Mouse (Mus musculus) ES-E14 (cell line): ENCODE measurements around the gene Lgals1. TPM values are rescaled to one million over a fixed set of nuclear protein-coding genes. Genes with fewer than 3 reads are reported as not detected.
A peak's percentile ranks its signal among the peaks of the same experiment; 100 is the strongest.

Experiments
- DNase-seq: peaks from one replicate; pipeline ENCODE4 v3.0.0-alpha.2; 2013; ENCODE audit warnings: low read depth, low spot score
- H3K27ac ChIP-seq: 2 replicates; pipeline ENCODE4 v1.5.1; 2012; ENCODE audit warnings: low read depth, mild to moderate bottlenecking, low read length, moderate library complexity, mixed read lengths; ENCODE audit not compliant: poor library complexity, insufficient read depth, severe bottlenecking
- H3K36me3 ChIP-seq: 2 replicates; pipeline ENCODE4 v1.6.1; 2012; ENCODE audit warnings: mild to moderate bottlenecking, low read length, moderate library complexity, mixed read lengths; ENCODE audit not compliant: control insufficient read depth, poor library complexity, insufficient read depth, severe bottlenecking
- H3K4me1 ChIP-seq, 2 experiments: fragments of 150-350 bp in 1 of 2; sonication (generic) in 1 of 2; 2 replicates each; pipeline ENCODE4 v1.6.1; 2012; ENCODE audit warnings: low read length in 2 of 2, mild to moderate bottlenecking in 1 of 2, mixed read lengths in 1 of 2; ENCODE audit not compliant: control insufficient read depth in 2 of 2, insufficient read depth in 2 of 2, poor library complexity in 1 of 2
- H3K4me3 ChIP-seq, 2 experiments: fragments of 150-350 bp in 1 of 2; sonication (generic) in 1 of 2; 2 replicates each; pipeline ENCODE4 v1.5.1; 2012; ENCODE audit warnings: low read length in 2 of 2, low read depth in 1 of 2, mild to moderate bottlenecking in 1 of 2, mixed read lengths in 1 of 2; ENCODE audit not compliant: insufficient read depth in 1 of 2, poor library complexity in 1 of 2, severe bottlenecking in 1 of 2
- H3K9ac ChIP-seq: 2 replicates; pipeline ENCODE4 v1.6.1; 2012; ENCODE audit warnings: low read depth, mild to moderate bottlenecking, low read length, mixed read lengths; ENCODE audit not compliant: poor library complexity, insufficient read depth, severe bottlenecking
- H3K9me3 ChIP-seq: fragments of 150-350 bp; sonication (generic); 2 replicates; pipeline ENCODE4 v1.6.1; 2012; ENCODE audit warnings: low read depth, mild to moderate bottlenecking, low read length; ENCODE audit not compliant: control insufficient read depth, insufficient read depth
- CHD2 ChIP-seq: IDR thresholded peaks from 2 replicates; pipeline ENCODE4 v1.6.1; 2014; ENCODE audit warnings: mild to moderate bottlenecking, low read depth, low read length, inconsistent platforms
- HCFC1 ChIP-seq: IDR thresholded peaks from 2 replicates; pipeline ENCODE4 v1.6.1; 2012; ENCODE audit warnings: low read length, inconsistent platforms, borderline replicate concordance; ENCODE audit not compliant: insufficient read depth
- MAFK ChIP-seq: IDR thresholded peaks from 2 replicates; pipeline ENCODE4 v1.6.1; 2014; ENCODE audit warnings: mild to moderate bottlenecking, low read depth, low read length, inconsistent platforms; ENCODE audit not compliant: insufficient read depth
- ZC3H11A ChIP-seq: IDR thresholded peaks from 2 replicates; pipeline ENCODE4 v1.6.1; 2012; ENCODE audit warnings: low read depth, mild to moderate bottlenecking, inconsistent platforms, low read length, borderline replicate concordance
- ZNF384 ChIP-seq: IDR thresholded peaks from 2 replicates; pipeline ENCODE4 v1.6.1; 2012; ENCODE audit warnings: low read depth, low read length, inconsistent platforms
- in situ Hi-C, 2 experiments: fragments of 600-800 bp; cut with MboI; formaldehyde crosslinking; loops; one replicate each; pipeline ENCODE4 v1.15.1; 2025; ENCODE audit warnings: low sequenced_read_pairs in 2 of 2, inconsistent platforms in 1 of 2; ENCODE audit not compliant: unreplicated experiment in 2 of 2
- total RNA-seq: library from RNA; depleted of rRNA; stranded (reverse); fragments of 300-350 nt; gene quantifications from 2 replicates; pipeline ENCODE4 v1.2.3, GENCODE M21; 2012

Lgals1 gene
- total RNA-seq, 1 experiment, result 1,081 TPM

- peaks cover 3% of the 10 kb centered on the region; the same call in 1 of the 2 replicates for H3K36me3 ChIP-seq
- H3K4me3 ChIP-seq, result peak overlapping the region; percentile 44 to 48; a peak in 3 of 4 replicates
- in situ Hi-C loops, result no loop called here
- TF ChIP-seq ZNF384, result no peak
- no peak for TF ChIP-seq HCFC1
- TF ChIP-seq MAFK, result no peak
- TF ChIP-seq ZC3H11A, result no peak
- no peak for TF ChIP-seq CHD2
- H3K27ac ChIP-seq, result no peak overlapping the region
- DNase-seq, result no peak
- H3K9ac ChIP-seq, result peak overlapping the region; percentile 19; the same call in 1 of the 2 replicates
- H3K4me1 ChIP-seq, result peaks cover 21 to 23% of the 10 kb centered on the region in 2 experiments
- no peaks in the 10 kb centered on the region for H3K9me3 ChIP-seq
Observed at GRCm38 (mm10) chr15:78927021-78927787, 679 bp downstream of the Lgals1 start.

GRCm38 (mm10) chr15:78927788-78928457 lies 1.4 kb downstream of the Lgals1 start:
- H3K4me3 ChIP-seq, result peak overlapping the region; percentile 14 to 44; a peak in 3 of 4 replicates
- no peak for DNase-seq
- TF ChIP-seq MAFK, result no peak
- no peak for TF ChIP-seq CHD2
- no peak for TF ChIP-seq ZNF384
- no peak for TF ChIP-seq ZC3H11A
- no peak for TF ChIP-seq HCFC1
- H3K27ac ChIP-seq, result no peak overlapping the region; the same call in 1 of the 2 replicates
- H3K36me3 ChIP-seq, result peaks cover 3% of the 10 kb centered on the region; the same call in 1 of the 2 replicates
- peaks cover 21 to 23% of the 10 kb centered on the region in 2 experiments for H3K4me1 ChIP-seq
- no peaks in the 10 kb centered on the region for H3K9me3 ChIP-seq
- H3K9ac ChIP-seq, result peak overlapping the region; percentile 19; the same call in 1 of the 2 replicates
- in situ Hi-C loops, result no loop called here

- in situ Hi-C loops, result no loop called here
- Histone ChIP-seq H3K27ac (no peak overlapping the region), H3K9ac (no peak overlapping the region; the same call in 1 of the 2 replicates), H3K4me3 (no peak overlapping the region), H3K9me3 (no peaks in the 10 kb centered on the region), H3K36me3 (peaks cover 3% of the 10 kb centered on the region; the same call in 1 of the 2 replicates), H3K4me1 (peaks cover 20 to 23% of the 10 kb centered on the region in 2 experiments)
- TF ChIP-seq ZNF384 (no peak), CHD2 (no peak), HCFC1 (no peak), MAFK (no peak), ZC3H11A (no peak)
- no peak for DNase-seq
Observed at GRCm38 (mm10) chr15:78928539-78928938, 2.0 kb downstream of the Lgals1 start.

- Histone ChIP-seq H3K36me3 (peaks cover 3% of the 10 kb centered on the region; the same call in 1 of the 2 replicates), H3K4me3 (no peak overlapping the region), H3K4me1 (peaks cover 15 to 16% of the 10 kb centered on the region in 2 experiments), H3K27ac (no peak overlapping the region), H3K9ac (no peak overlapping the region), H3K9me3 (no peaks in the 10 kb centered on the region)
- in situ Hi-C loops, result no loop called here
- no peak for TF ChIP-seq MAFK
- TF ChIP-seq CHD2, result no peak
- no peak for TF ChIP-seq ZNF384
- TF ChIP-seq ZC3H11A, result no peak
- no peak for TF ChIP-seq HCFC1
- no peak for DNase-seq
Observed at GRCm38 (mm10) chr15:78930192-78930706, 3.7 kb downstream of the Lgals1 start.
